Mouse (Mus musculus): Measurements from ENCODE around the gene Lepr. TPM values are rescaled to one million over a fixed set of nuclear protein-coding genes. Genes with fewer than 3 reads are reported as not detected.
"Not testable (repeated sequence)": the region's sequence is repeated elsewhere in the genome, so short reads cannot be mapped to it uniquely, and the experiment has no call there.

Gene Lepr
- polyA plus RNA-seq, 1 experiment from 2014 or later = 9.7 TPM

- H3K27me3 ChIP-seq = no peaks in the 10 kb centered on the region
- no peak overlapping the region for H3K27ac ChIP-seq
- no peak overlapping the region for H3K4me3 ChIP-seq
- no peaks in the 10 kb centered on the region for H3K36me3 ChIP-seq
- no peak overlapping the region for H3K9ac ChIP-seq
- WGBS = 77% methylated on average over 2 of the region's 2 CpGs
- no peak for ATAC-seq (ENCODE audit: low FRiP score)
- no peak overlapping the region for H3K4me2 ChIP-seq (replicated peaks)
- H3K9me3 ChIP-seq (replicated peaks) = no peaks in the 10 kb centered on the region
- no peaks in the 10 kb centered on the region for H3K4me1 ChIP-seq
These were observed 24.8 kb downstream of the Lepr start for GRCm38 (mm10) chr4:101741973-101742372.

GRCm38 (mm10) chr4:101745534-101745933 lies 28.3 kb downstream of the Lepr start:
- Histone ChIP-seq H3K9ac (no peak overlapping the region), H3K4me1 (no peaks in the 10 kb centered on the region), H3K4me3 (no peak overlapping the region), H3K4me2 (replicated peaks) (no peak overlapping the region), H3K27me3 (no peaks in the 10 kb centered on the region), H3K36me3 (no peaks in the 10 kb centered on the region), H3K27ac (no peak overlapping the region), H3K9me3 (replicated peaks) (no peaks in the 10 kb centered on the region)
- ATAC-seq (ENCODE audit: low FRiP score) = no peak
- 90% methylated on average over 4 of the region's 4 CpGs for WGBS

- Histone ChIP-seq H3K9ac (no peak overlapping the region), H3K4me1 (no peaks in the 10 kb centered on the region), H3K9me3 (replicated peaks) (no peaks in the 10 kb centered on the region), H3K36me3 (no peaks in the 10 kb centered on the region), H3K4me3 (no peak overlapping the region), H3K27ac (no peak overlapping the region), H3K27me3 (no peaks in the 10 kb centered on the region), H3K4me2 (replicated peaks) (no peak overlapping the region)
- WGBS = 90% methylated on average over 5 of the region's 5 CpGs
- ATAC-seq (ENCODE audit: low FRiP score) = no peak
These were observed 43.3 kb downstream of the Lepr start for GRCm38 (mm10) chr4:101760490-101760889.

- H3K4me2 ChIP-seq (replicated peaks); H3K27ac ChIP-seq; H3K4me3 ChIP-seq; H3K27me3 ChIP-seq; H3K9me3 ChIP-seq (replicated peaks); ATAC-seq (ENCODE audit: low FRiP score); H3K4me1 ChIP-seq; H3K36me3 ChIP-seq; H3K9ac ChIP-seq: not testable (repeated sequence)
- 86% methylated on average over 4 of the region's 4 CpGs for WGBS
These were observed 126.7 kb downstream of the Lepr start, which contains the start of gene B020004J07Rik for GRCm38 (mm10) chr4:101843923-101844322. Gene B020004J07Rik (minus strand): TSS chr4:101844023.

- Histone ChIP-seq H3K9me3 (replicated peaks) (peaks cover 17% of the 10 kb centered on the region), H3K4me2 (replicated peaks) (no peak overlapping the region), H3K36me3 (no peaks in the 10 kb centered on the region), H3K9ac (no peak overlapping the region), H3K27me3 (no peaks in the 10 kb centered on the region), H3K27ac (no peak overlapping the region), H3K4me1 (no peaks in the 10 kb centered on the region), H3K4me3 (no peak overlapping the region)
- no peak for ATAC-seq (ENCODE audit: low FRiP score)
- WGBS = 71% methylated on average over 2 of the region's 2 CpGs
These were observed 133.7 kb downstream of the Lepr start for GRCm38 (mm10) chr4:101850908-101851307.

- H3K9ac ChIP-seq = no peak overlapping the region
- H3K4me2 ChIP-seq (replicated peaks) = no peak overlapping the region
- no peak for ATAC-seq (ENCODE audit: low FRiP score)
- H3K4me3 ChIP-seq = no peak overlapping the region
- WGBS = 46% methylated on average over 5 of the region's 6 CpGs
- H3K4me1 ChIP-seq = no peaks in the 10 kb centered on the region
- H3K27me3 ChIP-seq = no peaks in the 10 kb centered on the region
- H3K9me3 ChIP-seq (replicated peaks) = no peaks in the 10 kb centered on the region
- H3K36me3 ChIP-seq = no peaks in the 10 kb centered on the region
- no peak overlapping the region for H3K27ac ChIP-seq
These were observed 143.7 kb downstream of the Lepr start for GRCm38 (mm10) chr4:101860873-101861272.

- no peak for ATAC-seq (ENCODE audit: low FRiP score)
- Histone ChIP-seq H3K36me3 (no peaks in the 10 kb centered on the region), H3K4me1 (no peaks in the 10 kb centered on the region), H3K27me3 (no peaks in the 10 kb centered on the region), H3K9ac (no peak overlapping the region), H3K4me3 (no peak overlapping the region), H3K9me3 (replicated peaks) (no peaks in the 10 kb centered on the region), H3K4me2 (replicated peaks) (no peak overlapping the region), H3K27ac (no peak overlapping the region)
- WGBS = 89% methylated on average over 6 of the region's 6 CpGs
These were observed 145.1 kb downstream of the Lepr start for GRCm38 (mm10) chr4:101862289-101862688.

Other genes starting within 250 kb of the Lepr start
- 15.3 and 17.9 TPM in 2 replicates for gene Dnajc6, start 220.8 kb upstream of the Lepr start, polyA plus RNA-seq (2016; fragmentation: Nextera tagmentation; extraction: Ambion mirVana)
- 80.5 and 81.8 TPM in 2 replicates for gene Leprot, start 69.7 kb upstream of the Lepr start, polyA plus RNA-seq (2016; fragmentation: Nextera tagmentation; extraction: Ambion mirVana)
- not detected in 2 replicates for gene B020004J07Rik, start 126.6 kb downstream of the Lepr start, polyA plus RNA-seq (2016; fragmentation: Nextera tagmentation; extraction: Ambion mirVana)
- gene C130073F10Rik, start 176.4 kb downstream of the Lepr start, polyA plus RNA-seq (2016; fragmentation: Nextera tagmentation; extraction: Ambion mirVana) = not detected in 2 replicates
- not detected in 2 replicates for gene Gm12800, start 191.7 kb downstream of the Lepr start, polyA plus RNA-seq (2016; fragmentation: Nextera tagmentation; extraction: Ambion mirVana)
- gene Gm12794, start 223.0 kb downstream of the Lepr start, polyA plus RNA-seq (2016; fragmentation: Nextera tagmentation; extraction: Ambion mirVana) = not detected in 2 replicates